Mouse (Mus musculus) lung, adult 2 months (tissue): ENCODE measurements at regions not wholly inside any gene's neighbourhood (a gene's known extent, or its start where the extent isn't known, plus 50 kb on each side); places are given as distances from the start of the nearest gene placed in this dataset.
"Not testable (repeated sequence)": the region's sequence is repeated elsewhere in the genome, so short reads cannot be mapped to it uniquely, and the experiment has no call there.

ENCODE experiments used
- DNase-seq: peaks from one replicate; pipeline ENCODE4 v3.0.0; 2022
- H3K4me1 ChIP-seq: fragments of 200-500 bp; 2 replicates; pipeline ENCODE4 v1.6.1; 2011; ENCODE audit warnings: low read length; ENCODE audit not compliant: control insufficient read depth, insufficient read depth
- H3K4me3 ChIP-seq: fragments of 200-500 bp; replicated peaks from 2 replicates; pipeline ENCODE3; 2011; ENCODE audit warnings: low read depth, mild to moderate bottlenecking, control low read depth, low read length; ENCODE audit errors: extremely low read depth
- CTCF ChIP-seq: fragments of 200-500 bp; IDR thresholded peaks from 2 replicates; pipeline ENCODE4 v1.5.1; 2011; ENCODE audit warnings: mild to moderate bottlenecking, low read length, control low read depth; ENCODE audit not compliant: insufficient read depth
- POLR2A ChIP-seq: fragments of 200-500 bp; IDR thresholded peaks from 2 replicates; pipeline ENCODE4 v1.6.1; 2011; ENCODE audit warnings: low read depth, mild to moderate bottlenecking, control low read depth, low read length, borderline replicate concordance; ENCODE audit errors: extremely low read depth
- WGBS: fragments of 180-500 bp; shearing (Covaris S2); methylation state at CpG from one replicate; pipeline ENCODE4 v1.1.7; 2018; 5-methylcytosine and 5-hydroxymethylcytosine counted together

DNA sequence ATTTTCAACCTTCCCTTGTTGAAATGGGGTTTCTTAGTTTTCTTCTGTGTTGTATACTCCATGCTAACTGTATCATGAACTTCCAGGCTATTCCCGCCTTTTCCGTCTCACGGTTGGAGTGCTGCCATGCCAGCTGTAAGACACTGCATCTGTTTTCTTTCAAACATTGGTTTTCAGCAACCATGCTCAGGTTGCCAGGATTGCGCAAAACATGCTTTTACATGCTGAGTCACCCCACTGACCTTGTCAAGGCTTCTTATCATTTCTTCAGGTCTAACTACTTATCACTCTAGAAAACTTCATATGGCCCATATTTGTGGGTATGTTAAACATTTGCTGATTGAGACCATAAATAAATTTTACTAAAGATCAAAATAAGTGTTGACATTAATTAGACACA lies 551.2 kb downstream of the Tlr4 start:
- TF ChIP-seq POLR2A (no peak), CTCF (no peak)
- no peak for DNase-seq
- Histone ChIP-seq H3K4me3 (no peak overlapping the region), H3K4me1 (no peaks in the 10 kb centered on the region)
- WGBS = 81% methylated on average over 4 of the region's 4 CpGs

DNA sequence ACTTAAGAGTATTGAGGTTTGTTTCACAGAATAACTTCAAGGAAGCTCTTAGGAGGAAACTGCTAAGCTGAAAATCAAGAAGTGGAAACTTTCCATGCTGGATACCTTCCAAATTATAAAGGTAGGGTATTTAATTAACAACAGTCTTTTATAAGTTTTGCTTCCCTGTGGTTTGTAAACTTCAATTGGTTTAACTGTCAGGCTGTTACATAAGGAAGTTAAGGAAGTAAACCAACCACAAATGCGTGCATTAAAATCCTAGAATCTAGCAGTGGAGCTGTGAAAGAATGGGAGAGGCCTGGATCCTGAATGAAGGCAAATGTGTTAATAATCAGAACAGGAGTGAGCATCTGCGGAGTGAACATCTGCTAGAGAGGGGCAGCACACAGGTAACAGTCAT lies 560.5 kb downstream of the Tlr4 start:
- WGBS = 69% methylated on average over 2 of the region's 2 CpGs
- Histone ChIP-seq H3K4me3 (no peak overlapping the region), H3K4me1 (no peaks in the 10 kb centered on the region)
- TF ChIP-seq POLR2A (no peak), CTCF (no peak)
- no peak for DNase-seq

DNA sequence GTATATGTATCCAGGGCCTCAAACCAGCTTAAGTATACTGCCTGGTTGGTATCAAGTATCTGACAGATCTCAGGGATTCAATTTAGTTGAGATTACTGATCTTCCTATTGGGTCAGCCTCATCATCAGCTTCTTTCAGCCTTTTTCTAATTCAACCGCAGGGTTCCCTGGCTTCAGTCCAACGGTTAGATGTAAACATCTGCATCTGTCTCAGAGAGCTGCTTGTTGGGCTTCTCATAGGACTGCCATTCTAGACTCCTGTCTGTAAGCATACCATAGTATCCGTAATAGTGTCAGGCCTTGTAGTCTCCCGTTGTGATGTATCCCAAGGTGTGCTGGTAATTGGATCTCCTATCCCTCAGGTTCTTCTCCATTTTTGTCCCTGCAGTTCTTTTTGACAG lies 575.6 kb downstream of the Tlr4 start:
- WGBS = 66% methylated on average over 4 of the region's 4 CpGs
- no peak for DNase-seq
- no peak for TF ChIP-seq POLR2A
- TF ChIP-seq CTCF = no peak
- no peaks in the 10 kb centered on the region for H3K4me1 ChIP-seq
- H3K4me3 ChIP-seq = no peak overlapping the region

DNA sequence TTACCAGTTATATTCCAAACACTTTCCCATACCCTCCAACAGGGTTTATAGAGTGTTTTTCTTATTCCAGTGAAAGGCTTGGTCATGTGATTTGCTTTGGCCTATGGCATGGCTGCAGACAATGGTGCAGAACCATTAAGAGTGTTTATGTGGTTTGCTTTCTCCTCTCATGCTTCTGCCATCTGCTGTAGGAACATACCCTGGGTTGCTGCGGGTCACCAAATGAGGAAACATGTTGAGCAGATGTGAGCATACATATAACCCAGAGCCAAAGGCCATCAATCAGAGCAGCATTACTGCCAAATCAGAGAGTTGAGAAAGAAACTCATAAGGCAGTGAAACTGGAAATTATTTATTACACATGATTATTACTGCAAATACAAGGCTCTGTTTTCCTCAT lies 596.7 kb downstream of the Tlr4 start:
- TF ChIP-seq CTCF (no peak), POLR2A (no peak)
- no peak overlapping the region for H3K4me3 ChIP-seq
- DNase-seq = no peak
- H3K4me1 ChIP-seq = no peaks in the 10 kb centered on the region
- 55% methylated on average over 1 of the region's 1 CpGs for WGBS

DNA sequence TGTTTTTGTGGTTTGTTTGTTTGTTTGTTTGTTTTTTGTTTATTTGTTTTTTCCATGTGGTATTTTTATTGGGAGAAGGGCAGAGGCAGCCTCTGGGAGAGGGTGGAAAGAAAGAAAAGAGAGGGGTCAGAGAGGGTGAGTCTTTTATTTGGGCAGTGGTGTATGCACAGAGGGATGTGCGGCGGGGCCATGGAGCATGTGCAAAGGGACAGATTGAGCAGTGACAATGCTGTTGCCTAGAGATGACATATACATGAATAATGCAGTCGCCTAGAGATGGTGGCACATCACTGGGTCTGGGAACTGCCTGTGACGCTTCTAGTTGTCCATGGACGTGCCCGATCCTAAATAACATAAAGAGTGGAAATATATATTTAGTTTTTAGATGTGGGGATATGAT lies 598.3 kb downstream of the Tlr4 start:
- no peak for DNase-seq
- H3K4me1 ChIP-seq = no peaks in the 10 kb centered on the region
- H3K4me3 ChIP-seq = no peak overlapping the region
- TF ChIP-seq CTCF (no peak), POLR2A (no peak)
- 88% methylated on average over 6 of the region's 6 CpGs for WGBS

DNA sequence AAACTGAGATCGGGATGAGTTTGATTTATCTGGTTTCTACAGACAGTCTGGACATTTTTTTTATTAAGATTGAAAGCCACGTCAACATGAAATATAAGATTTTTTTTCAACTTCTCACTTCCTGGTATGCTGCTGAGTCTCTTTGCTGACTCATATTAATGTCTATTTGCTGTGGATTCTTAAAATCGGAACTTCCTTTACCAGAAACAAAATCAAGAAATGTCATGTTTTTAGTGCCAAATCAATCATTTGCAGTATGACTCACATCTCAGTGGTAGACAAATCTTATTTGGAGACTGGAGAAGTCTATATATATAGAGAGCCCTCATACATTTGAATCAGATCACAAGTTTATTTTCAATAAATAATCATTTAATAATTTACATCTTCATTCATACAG lies 620.5 kb downstream of the Tlr4 start:
- no peak for TF ChIP-seq CTCF
- no peak for TF ChIP-seq POLR2A
- H3K4me1 ChIP-seq = no peaks in the 10 kb centered on the region
- no peak overlapping the region for H3K4me3 ChIP-seq
- WGBS = 64% methylated on average over 3 of the region's 3 CpGs
- DNase-seq = no peak

DNA sequence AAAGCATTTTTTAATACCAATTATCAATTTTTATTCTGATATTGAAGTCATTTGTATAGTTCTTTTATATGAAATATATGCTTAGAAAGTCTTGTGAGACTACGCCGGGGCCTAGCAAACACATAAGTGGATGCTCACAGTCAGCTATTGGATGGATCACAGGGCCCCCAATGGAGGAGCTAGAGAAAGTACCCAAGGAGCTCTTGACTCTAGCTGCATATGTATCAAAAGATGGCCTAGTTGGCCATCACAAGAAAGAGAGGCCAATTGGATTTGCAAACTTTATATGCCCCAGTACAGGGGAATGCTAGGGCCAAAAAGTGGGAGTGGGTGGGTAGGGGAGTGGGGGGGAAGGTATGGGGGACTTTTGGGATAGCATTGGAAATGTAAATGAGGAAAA lies 632.5 kb downstream of the Tlr4 start:
- 91% methylated on average over 2 of the region's 2 CpGs for WGBS

DNA sequence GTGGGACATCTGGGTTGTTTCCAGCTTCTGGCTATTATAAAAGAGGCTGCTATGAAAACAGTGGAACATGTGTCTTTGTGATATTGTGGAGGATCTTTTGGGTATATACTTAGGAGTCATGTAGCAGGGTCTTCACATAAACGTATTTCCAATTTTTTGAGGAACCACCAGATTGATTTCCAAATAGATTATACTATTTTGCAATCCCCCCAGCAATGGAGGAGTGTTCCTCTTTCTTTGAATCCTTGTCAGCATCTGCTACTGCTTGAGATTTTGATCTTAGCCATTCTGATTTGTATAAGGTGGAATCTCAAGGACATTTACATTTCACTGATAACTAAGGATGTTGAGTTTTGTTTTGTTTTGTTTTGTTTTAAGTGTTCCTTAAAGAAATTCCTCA lies 645.6 kb downstream of the Tlr4 start:
- no peak for DNase-seq
- WGBS = 44% methylated on average over 1 of the region's 1 CpGs
- no peaks in the 10 kb centered on the region for H3K4me1 ChIP-seq
- no peak overlapping the region for H3K4me3 ChIP-seq
- no peak for TF ChIP-seq CTCF
- no peak for TF ChIP-seq POLR2A

More for the DNA sequence above, 632.5 kb downstream of the Tlr4 start:
- DNase-seq, H3K4me1 ChIP-seq, H3K4me3 ChIP-seq: not testable (repeated sequence)

DNA sequence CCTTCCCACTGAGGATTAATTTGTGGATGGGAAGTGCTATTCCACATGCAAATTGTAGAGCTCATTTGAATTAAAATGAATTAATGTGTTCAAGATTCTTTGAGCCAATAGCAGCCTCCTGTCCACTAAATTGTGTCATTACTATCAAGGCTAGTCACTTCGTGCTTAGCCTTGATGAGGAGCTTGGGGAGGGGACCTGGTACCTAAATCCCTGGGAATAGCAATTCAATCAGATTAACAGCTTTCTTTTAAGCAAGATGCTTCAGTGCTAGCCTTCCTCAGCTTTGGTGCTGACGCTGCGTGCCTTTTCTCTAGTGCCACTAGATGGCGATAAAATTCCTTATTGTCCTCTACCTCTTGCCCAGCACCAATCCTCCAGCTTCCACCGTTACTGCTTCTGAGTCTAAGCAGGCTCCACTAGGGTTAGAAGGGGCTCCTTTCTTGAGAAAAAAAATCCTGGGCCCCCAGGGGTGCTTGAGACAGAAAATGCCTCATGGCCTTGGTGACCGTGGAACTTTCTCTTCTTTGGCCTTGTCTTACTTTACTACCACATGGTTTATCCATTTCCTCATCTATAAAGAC lies 650.0 kb downstream of the Tlr4 start:
- H3K4me1 ChIP-seq = no peaks in the 10 kb centered on the region
- TF ChIP-seq CTCF (0 out of 2 replicates have a peak, but pooled peaks have one; percentile 22), POLR2A (no peak)
- no peak for DNase-seq
- H3K4me3 ChIP-seq = no peak overlapping the region
- 12% methylated on average over 6 of the region's 6 CpGs for WGBS

DNA sequence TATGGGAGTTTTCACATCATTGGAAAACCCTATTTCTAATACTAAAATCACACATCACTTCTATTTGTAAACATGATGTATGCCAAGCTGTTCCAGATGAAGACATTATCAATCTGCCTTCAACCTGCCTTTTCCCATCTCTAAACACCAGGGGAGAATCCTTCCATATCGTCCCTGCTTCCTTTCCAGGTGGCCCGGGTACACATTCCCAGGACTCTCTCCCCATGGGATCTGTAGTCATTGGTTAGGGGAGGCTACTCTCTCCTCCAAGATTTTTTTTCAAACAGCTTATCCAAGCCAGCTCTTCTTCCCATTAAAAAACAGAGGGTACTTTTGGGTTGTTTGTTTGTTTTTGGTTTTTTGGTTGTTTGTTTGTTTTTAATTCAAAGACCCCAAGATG lies 650.7 kb downstream of the Tlr4 start:
- H3K4me3 ChIP-seq = no peak overlapping the region
- TF ChIP-seq POLR2A = no peak
- no peak for TF ChIP-seq CTCF
- 32% methylated on average over 2 of the region's 2 CpGs for WGBS

More for the DNA sequence above, 650.7 kb downstream of the Tlr4 start:
- no peak for DNase-seq
- H3K4me1 ChIP-seq = no peaks in the 10 kb centered on the region
